Mouse (Mus musculus) right cerebral cortex, postnatal 14 days (tissue): Measurements from ENCODE around the gene Syngr1.

Experiments
- DNase-seq: peaks from one replicate; pipeline ENCODE4 v3.0.0; 2022

Gene Syngr1

DNA sequence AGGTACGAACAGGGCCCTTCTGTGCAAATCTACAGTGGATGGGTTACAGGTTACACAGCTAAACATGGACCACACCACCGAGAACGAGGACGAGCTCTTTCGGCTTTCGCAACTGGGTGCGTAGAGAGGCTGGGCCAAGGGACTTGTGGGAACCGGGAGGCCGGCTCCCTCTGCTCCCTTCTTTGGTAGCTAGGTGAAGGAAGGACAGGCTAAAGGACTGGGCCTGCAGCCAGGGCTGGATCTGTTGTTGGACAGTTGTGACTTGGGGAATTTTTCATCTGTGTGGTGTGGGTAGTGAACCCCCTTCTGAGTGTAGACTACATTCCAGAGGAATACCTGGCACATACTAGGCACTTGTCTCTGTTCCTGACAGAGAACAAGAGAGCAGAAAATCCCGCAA is 61.5 kb downstream of the Syngr1 start:
- DNase-seq = no peak

DNA sequence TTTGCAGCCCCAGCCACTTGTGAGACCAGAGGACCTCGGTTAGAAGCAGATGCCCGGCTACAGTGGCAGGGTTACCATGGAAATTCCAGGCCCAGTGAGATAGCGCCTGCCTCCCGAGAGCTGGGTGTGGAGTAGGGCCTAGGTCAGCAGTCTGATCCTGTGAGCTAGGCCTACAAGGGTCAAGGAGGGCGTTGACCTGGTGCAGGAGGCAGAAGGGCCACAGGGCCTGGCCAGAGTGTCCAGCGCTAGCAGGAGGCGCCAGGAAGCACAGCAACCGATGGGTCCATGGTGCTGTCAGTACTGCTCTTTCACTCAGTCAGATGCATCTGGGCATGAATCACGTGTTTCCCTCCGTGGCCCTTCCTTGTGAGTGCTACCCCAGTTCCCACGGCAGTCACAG is 62.6 kb downstream of the Syngr1 start:
- DNase-seq = no peak

DNA sequence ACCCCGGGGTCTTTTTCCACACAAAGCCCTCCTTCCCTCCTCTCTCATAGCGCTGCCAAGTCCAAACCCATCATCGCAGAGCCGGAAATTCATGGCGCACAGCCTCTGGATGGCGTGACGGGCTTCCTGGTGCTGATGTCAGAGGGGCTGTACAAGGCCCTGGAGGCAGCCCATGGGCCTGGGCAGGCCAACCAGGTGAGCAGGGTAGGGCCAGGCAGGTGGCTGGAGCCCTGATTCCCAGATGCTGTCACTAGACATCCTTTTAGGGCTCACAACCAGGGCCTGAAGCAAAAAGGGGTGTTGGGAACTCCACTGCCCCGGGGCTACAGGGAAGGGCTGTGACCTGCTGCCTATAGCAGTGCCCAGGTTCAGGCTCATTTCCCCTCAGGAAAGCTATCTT is 64.6 kb downstream of the Syngr1 start:
- no peak for DNase-seq

DNA sequence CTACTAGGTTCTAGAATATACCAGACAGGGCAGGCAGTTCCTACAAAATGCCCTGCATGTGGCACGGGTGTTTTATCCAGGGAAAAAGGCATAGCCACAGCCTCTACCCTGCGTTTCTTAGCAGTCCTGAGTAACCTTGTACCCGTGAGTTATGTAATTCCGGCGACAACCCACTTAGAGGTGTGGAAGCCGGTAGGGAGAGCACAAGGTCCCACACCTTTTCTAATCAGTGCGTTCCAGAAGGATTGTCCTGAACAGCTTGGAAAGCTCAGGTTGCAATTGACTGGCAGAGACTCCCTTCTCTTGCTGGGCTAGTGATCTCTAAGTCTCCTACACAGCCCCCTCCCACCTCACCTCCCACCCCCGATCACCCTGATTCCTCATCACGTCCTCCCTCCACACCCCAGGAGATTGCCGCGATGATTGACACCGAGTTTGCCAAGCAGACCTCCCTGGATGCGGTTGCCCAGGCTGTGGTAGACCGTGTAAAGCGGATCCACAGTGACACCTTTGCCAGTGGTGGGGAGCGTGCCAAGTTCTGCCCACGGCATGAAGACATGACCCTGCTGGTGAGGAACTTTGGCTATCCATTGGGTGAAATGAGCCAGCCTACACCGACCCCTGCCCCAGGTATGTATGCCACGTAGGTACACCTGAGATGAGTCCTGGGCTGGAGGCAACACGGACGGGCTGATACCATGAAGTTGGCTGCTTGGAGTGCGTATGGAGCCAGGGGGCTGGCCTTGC is 66.2 kb downstream of the Syngr1 start:
- no peak for DNase-seq

DNA sequence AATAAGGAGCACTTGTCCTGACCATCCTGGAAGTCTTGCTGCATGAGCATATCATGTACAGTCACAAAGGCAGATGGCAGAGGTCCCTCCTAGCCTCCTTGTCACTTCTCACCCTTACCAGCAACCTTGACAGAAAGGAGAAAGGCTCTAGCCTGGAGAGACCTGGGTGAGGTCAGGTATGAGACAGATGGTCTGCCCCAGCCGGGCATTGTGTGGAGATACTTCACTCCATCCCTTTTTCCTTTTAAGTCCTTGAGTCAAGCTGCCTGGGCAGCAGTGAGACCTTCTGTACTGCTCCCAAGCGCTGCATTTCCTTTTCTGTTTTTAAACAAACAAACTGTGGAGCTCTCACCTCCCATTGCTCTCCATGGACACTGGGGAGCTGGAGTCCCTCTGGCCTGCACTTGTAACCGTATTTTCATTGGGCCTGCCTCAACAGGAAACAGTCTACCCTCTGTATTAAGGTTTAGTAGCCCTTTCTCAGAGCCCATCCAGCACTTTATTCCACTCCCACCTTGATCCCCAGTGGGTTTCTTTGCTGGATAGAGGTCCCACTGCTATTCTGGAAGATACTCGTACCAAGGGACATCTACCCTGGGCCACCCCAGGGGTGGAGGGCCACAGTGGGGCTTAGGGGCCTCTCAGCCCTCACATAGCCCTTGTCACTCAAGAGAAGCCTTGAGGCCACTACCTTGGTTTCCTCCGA is 67.0 kb downstream of the Syngr1 start:
- DNase-seq = no peak

DNA sequence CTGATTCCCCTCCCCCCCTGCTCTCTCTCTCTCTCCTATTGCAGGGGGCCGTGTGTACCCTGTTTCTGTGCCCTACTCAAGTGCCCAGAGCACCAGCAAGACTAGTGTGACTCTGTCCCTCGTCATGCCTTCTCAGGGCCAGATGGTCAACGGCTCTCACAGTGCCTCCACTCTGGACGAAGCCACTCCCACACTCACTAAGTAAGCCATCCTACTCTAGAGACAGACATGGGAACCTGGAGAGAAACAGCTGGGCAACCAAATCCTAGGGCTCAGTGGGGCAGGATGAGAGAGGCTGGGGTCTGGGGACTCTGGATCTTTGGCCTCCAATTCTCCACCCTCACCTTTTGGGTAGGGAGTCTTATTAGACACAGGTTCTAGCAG is 67.6 kb downstream of the Syngr1 start:
- no peak for DNase-seq

DNA sequence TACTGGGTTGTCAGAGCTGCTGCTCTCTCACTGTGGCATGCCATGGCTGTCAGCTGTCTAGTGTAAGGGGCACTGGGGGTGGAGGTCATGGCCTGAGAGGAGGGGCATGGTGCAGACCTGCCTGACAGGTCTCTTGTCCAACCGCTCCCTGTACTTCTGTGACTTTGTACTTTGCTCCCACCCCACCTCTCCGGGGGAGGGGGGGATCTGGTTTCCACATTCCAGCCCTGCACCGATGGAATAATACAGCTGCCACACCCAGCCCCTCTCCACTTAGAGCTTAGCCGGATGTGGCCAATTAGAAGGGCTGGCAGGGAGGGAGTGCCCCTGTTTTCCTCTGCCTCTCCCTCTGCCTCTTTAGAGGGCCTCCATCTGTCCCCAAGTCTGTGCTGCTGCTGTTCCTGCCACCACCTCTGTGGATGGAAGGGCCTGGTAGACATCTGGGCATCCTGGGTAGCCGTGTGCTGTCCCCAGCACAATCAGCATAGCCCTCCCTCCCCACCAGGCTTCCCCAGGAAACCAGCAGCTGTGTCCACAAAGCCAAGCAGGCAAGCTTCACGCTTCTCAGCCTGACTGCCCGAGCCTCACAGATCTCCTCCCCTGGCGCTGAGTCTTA is 68.3 kb downstream of the Syngr1 start:
- DNase-seq = no peak

DNA sequence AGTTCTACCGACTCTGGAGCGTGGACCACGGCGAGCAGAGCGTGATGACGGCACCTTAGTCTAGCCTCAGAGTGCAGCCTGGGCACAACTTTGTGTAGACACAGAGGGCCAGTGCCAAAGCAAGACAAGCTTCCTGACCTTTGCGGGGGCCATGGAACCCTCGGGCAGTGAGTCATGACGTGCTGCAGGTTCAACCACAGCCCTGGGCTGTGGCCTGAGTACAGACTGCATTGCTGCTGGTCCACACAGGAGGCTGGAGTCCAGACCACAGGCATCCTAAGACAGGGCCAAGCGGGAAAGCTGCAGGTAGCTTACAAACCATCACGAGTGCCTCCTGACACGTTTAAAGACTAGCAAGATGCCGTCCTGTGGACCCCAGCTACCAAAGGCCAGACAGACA is 69.1 kb downstream of the Syngr1 start:
- DNase-seq = no peak

DNA sequence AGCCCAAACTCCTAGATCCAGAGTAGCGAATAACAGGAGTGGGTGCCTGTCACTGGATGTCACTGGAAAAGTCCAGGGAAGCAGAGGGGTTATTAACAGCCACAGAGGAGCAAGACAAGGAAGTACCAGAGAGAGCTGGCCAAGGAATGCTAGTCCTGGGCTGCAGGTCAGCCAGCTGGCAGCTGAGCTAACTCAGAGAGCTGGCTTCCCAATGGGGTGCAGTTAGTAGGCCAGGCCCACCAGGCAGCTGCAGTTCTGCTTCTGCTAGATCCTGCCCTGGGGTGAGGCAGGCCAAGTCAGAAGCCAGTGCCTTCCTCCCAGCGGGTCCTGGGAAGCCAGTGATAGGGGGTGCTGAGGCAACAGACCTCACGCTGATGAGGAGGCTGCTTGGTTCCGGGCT is 69.6 kb downstream of the Syngr1 start:
- DNase-seq = no peak

DNA sequence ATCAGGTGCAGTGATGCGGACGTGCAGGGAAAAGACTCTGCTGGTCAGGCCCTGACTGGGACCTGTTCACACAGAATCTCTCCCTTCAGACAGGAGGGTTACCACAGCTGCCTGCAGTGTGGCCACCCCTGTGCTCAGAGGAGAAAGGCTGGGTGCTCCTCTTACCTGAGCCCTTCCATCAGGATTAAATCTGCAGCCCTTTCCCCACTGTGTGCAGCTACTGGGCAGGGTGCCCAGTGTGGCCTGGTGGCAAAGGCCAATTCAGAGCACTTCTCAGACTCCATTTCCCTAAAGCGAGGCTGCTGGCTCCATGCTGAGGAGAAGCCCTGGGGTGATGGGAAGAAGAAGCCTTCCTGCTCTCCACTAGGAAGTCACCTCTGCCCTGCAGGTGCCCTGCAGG is 70.1 kb downstream of the Syngr1 start:
- DNase-seq = no peak

DNA sequence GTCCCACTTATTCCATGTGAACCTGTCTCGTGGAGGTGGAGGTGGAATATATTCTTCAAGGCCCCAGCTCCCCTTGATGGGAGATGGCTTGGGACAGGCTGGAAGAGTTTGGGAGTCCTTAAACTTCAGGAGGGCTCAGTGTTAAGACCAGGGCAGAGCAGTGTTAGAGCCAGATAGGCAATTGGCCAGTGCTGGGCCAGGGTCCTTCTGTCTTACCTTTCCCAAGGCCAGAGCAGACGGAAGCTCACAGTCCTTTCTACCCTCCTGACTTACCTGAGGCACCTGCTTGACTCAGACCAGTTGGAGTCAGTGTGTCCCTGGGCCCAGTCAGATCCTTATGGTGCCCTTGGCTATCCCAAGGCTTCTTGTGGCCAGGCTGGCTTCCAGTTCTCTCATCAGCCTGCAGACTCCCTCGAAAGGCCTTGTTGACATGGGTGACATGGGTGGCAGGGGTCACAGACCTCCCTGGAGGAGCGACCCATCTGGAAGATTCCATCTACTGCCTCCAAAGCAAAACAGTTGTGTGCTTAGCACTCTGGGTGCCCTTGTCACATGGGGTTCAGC is 71.3 kb downstream of the Syngr1 start:
- no peak for DNase-seq

DNA sequence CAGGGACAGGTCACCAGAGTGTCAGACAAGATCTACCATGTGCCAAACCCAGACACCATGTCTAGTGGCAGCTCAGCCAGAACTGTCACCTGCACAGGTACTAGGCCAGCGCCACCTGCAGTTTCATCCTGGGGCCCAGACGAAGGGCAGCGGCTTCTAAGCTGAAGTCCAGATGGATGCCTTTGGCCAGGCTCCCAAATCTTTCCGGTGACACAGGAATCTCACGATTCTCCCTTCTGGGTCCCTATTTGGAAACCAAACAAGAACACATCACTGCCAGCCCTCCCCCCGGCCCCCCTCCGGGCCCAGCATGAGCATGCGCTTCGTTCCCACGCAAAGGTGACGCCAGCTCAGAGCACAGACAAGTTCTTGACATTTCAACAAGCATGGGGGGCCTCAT is 72.1 kb downstream of the Syngr1 start:
- peak; percentile 72 for DNase-seq

DNA sequence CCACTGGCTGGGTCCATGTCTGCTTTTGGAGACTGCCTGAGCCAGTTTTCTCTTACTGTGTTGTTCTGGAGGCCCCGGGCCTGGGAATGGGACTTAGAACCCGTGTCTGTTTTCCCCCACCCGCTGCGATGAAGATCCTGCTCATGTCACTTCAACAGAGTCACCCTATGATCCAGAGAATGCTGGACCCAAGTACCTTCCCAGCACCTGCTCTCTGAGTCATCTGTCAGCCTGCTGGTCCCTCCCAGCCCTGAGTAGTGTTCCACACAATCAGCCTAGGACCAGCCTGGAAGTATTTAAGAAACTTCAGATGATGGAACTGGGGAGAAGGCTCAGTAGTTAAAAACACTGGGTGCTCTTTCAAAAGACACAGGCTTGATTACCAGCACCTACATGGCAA is 72.6 kb downstream of the Syngr1 start:
- DNase-seq = no peak

DNA sequence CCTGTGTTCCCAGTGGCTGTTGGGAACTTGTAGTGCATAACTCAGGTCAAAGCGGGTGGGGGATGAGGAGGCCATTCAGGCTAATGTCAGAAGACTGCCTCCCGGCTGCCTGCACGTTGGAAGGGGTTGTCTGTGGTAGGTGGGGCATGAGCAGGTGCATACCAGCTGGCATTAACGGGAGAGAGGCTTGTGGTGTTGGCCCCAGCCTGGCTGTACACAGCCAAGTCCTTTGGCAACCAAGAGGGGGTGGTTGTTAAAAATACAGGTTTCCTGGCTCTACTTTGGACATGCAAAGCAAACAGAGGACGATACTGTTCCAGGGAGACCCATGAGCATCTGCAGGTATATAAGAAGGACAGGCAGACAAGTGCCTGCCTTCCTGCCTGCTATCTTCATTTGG is 74.3 kb downstream of the Syngr1 start:
- no peak for DNase-seq
